Comparison of ENCODE assay signal across 20 mouse cellular contexts in genomic region chr6:30477784-30478183, GRCm38 (mm10). TPM values are rescaled to one million over a fixed set of nuclear protein-coding genes. Genes with fewer than 3 reads are reported as not detected.
DNase-seq lines count a peak whose midpoint lies in the region; ATAC-seq and TF ChIP-seq lines count a peak whose summit lies in the region.
"Had no signal": no experiment of that assay in that cellular context is flagged by ENCODE, and none has a peak within 500 bp of the region (broad histone marks: within the 10 kb centered on the region; RNA-seq: fewer than 3 reads in every experiment).

No protein-coding gene starts in this region.

- no peak for TF ChIP-seq EP300 in stomach, postnatal 0 days (optimal IDR thresholded peaks at IDR 0.05)

- DNase-seq in liver, embryonic 11.5 days (ENCODE audit: low spot score): no peak
- no peak for DNase-seq in stomach, postnatal 0 days (ENCODE audit: low spot score)
- DNase-seq: adrenal gland, adult 8-10 months; gastrocnemius, adult 2 months; kidney, postnatal 4 days; thymus, adult 18-20 months; thymus, postnatal 4 days had no signal

- no peak overlapping the region for H3K4me2 ChIP-seq in liver, embryonic 12.5 days
- H3K4me2 ChIP-seq in liver, embryonic 11.5 days: no peak overlapping the region
- H3K4me2 ChIP-seq in intestine, embryonic 15.5 days (replicated peaks): no peak overlapping the region
- no peak overlapping the region for H3K4me2 ChIP-seq in limb, embryonic 13.5 days (replicated peaks)
- no peak overlapping the region for H3K4me2 ChIP-seq in stomach, postnatal 0 days (replicated peaks; ENCODE audit: low read depth)
- H3K4me2 ChIP-seq in forebrain, embryonic 16.5 days (ENCODE audit: low read length): no peak overlapping the region
- H3K4me2 ChIP-seq: heart, embryonic 13.5 days; hindbrain, embryonic 13.5 days; kidney, embryonic 15.5 days; midbrain, embryonic 12.5 days had no signal

- no peaks in the 10 kb centered on the region for H3K4me1 ChIP-seq in liver, embryonic 12.5 days
- H3K4me1 ChIP-seq in liver, embryonic 11.5 days (replicated peaks; ENCODE audit: control insufficient read depth, insufficient read depth, low read length): peaks cover 5% of the 10 kb centered on the region; the same call in 1 of the 2 replicates
- H3K4me1 ChIP-seq in intestine, embryonic 15.5 days (replicated peaks): peaks cover 16% of the 10 kb centered on the region; the same call in 1 of the 2 replicates
- peaks cover 12% of the 10 kb centered on the region for H3K4me1 ChIP-seq in limb, embryonic 13.5 days
- no peaks in the 10 kb centered on the region for H3K4me1 ChIP-seq in stomach, postnatal 0 days (replicated peaks; ENCODE audit: control insufficient read depth, insufficient read depth)
- peaks cover 2% of the 10 kb centered on the region; the same call in 1 of the 2 replicates for H3K4me1 ChIP-seq in forebrain, embryonic 16.5 days (replicated peaks; ENCODE audit: control insufficient read depth, insufficient read depth, low read length)

- no peak for ATAC-seq in liver, embryonic 12.5 days
- no peak for ATAC-seq in liver, embryonic 11.5 days (replicated peaks; ENCODE audit: low FRiP score)
- ATAC-seq in intestine, embryonic 15.5 days: peak; percentile 28; the same call in 1 of the 2 replicates
- no peak for ATAC-seq in limb, embryonic 13.5 days (ENCODE audit: low FRiP score, low read depth)
- ATAC-seq in stomach, postnatal 0 days (ENCODE audit: low FRiP score, low TSS enrichment): no peak
- ATAC-seq in forebrain, embryonic 16.5 days: no peak
- ATAC-seq in activated CD4-positive, CD25-positive, alpha-beta regulatory T cell, adult 4 months: no peak
- ATAC-seq: inflammation-experienced regulatory T-cells, adult 6 months had no signal

- no peaks in the 10 kb centered on the region for H3K9me3 ChIP-seq in liver, embryonic 12.5 days (replicated peaks)
- H3K9me3 ChIP-seq in liver, embryonic 11.5 days (ENCODE audit: control insufficient read depth, low read length): no peaks in the 10 kb centered on the region
- no peaks in the 10 kb centered on the region for H3K9me3 ChIP-seq in intestine, embryonic 15.5 days
- no peaks in the 10 kb centered on the region for H3K9me3 ChIP-seq in limb, embryonic 13.5 days
- no peaks in the 10 kb centered on the region for H3K9me3 ChIP-seq in stomach, postnatal 0 days (ENCODE audit: control insufficient read depth, low read length)
- H3K9me3 ChIP-seq in forebrain, embryonic 16.5 days (ENCODE audit: control insufficient read depth, low read length): no peaks in the 10 kb centered on the region
- H3K9me3 ChIP-seq: heart, embryonic 13.5 days; hindbrain, embryonic 13.5 days; kidney, embryonic 15.5 days; midbrain, embryonic 12.5 days had no signal

- no peak for TF ChIP-seq CTCF in stomach, postnatal 0 days (IDR thresholded peaks at IDR 0.05; ENCODE audit: low read depth)

- WGBS in liver, embryonic 12.5 days (ENCODE audit: insufficient replicate concordance): 74% methylated on average over 6 of the region's 6 CpGs
- WGBS in liver, embryonic 11.5 days: 73% methylated on average over 6 of the region's 6 CpGs
- 72% methylated on average over 6 of the region's 6 CpGs for WGBS in intestine, embryonic 15.5 days
- 89% methylated on average over 6 of the region's 6 CpGs for WGBS in limb, embryonic 13.5 days
- WGBS in stomach, postnatal 0 days: 63% methylated on average over 6 of the region's 6 CpGs
- 94% methylated on average over 6 of the region's 6 CpGs for WGBS in forebrain, embryonic 16.5 days

- peak overlapping the region; percentile 41; the same call in 1 of the 2 replicates for H3K27ac ChIP-seq in liver, embryonic 12.5 days
- no peak overlapping the region for H3K27ac ChIP-seq in liver, embryonic 11.5 days (ENCODE audit: low read depth, low read length)
- no peak overlapping the region for H3K27ac ChIP-seq in intestine, embryonic 15.5 days
- peak overlapping the region; percentile 65; the same call in 1 of the 2 replicates for H3K27ac ChIP-seq in limb, embryonic 13.5 days
- peak overlapping the region; percentile 40; the same call in 1 of the 2 replicates for H3K27ac ChIP-seq in stomach, postnatal 0 days (replicated peaks)
- H3K27ac ChIP-seq in forebrain, embryonic 16.5 days (ENCODE audit: low read length): no peak overlapping the region
- H3K27ac ChIP-seq: gastrocnemius, adult 2 months; hindbrain, embryonic 13.5 days; liver, embryonic 14.5 days; macrophage; midbrain, embryonic 12.5 days had no signal

- no peak overlapping the region for H3K4me3 ChIP-seq in liver, embryonic 12.5 days
- no peak overlapping the region for H3K4me3 ChIP-seq in liver, embryonic 11.5 days (ENCODE audit: low read depth, low read length)
- no peak overlapping the region for H3K4me3 ChIP-seq in intestine, embryonic 15.5 days (replicated peaks)
- H3K4me3 ChIP-seq in limb, embryonic 13.5 days: no peak overlapping the region
- no peak overlapping the region for H3K4me3 ChIP-seq in stomach, postnatal 0 days (ENCODE audit: low read depth, low read length)
- H3K4me3 ChIP-seq in forebrain, embryonic 16.5 days (replicated peaks; ENCODE audit: low read length): no peak overlapping the region
- H3K4me3 ChIP-seq: gastrocnemius, adult 2 months; heart, embryonic 13.5 days; hindbrain, embryonic 13.5 days; kidney, embryonic 15.5 days; midbrain, embryonic 12.5 days had no signal

- peaks cover 56% of the 10 kb centered on the region for H3K36me3 ChIP-seq in liver, embryonic 12.5 days
- H3K36me3 ChIP-seq in liver, embryonic 11.5 days (ENCODE audit: control insufficient read depth, insufficient read depth, low read length): peaks cover 14% of the 10 kb centered on the region; the same call in 1 of the 2 replicates
- H3K36me3 ChIP-seq in intestine, embryonic 15.5 days: peaks cover 9% of the 10 kb centered on the region
- H3K36me3 ChIP-seq in limb, embryonic 13.5 days: peaks cover 44% of the 10 kb centered on the region
- no peaks in the 10 kb centered on the region for H3K36me3 ChIP-seq in stomach, postnatal 0 days (ENCODE audit: control insufficient read depth, insufficient read depth, low read length)
- no peaks in the 10 kb centered on the region; the same call in 1 of the 2 replicates for H3K36me3 ChIP-seq in forebrain, embryonic 16.5 days (ENCODE audit: control insufficient read depth, insufficient read depth)

- H3K9ac ChIP-seq in liver, embryonic 12.5 days: no peak overlapping the region
- no peak overlapping the region for H3K9ac ChIP-seq in liver, embryonic 11.5 days (ENCODE audit: low read depth, low read length)
- no peak overlapping the region for H3K9ac ChIP-seq in intestine, embryonic 15.5 days
- no peak overlapping the region for H3K9ac ChIP-seq in limb, embryonic 13.5 days
- H3K9ac ChIP-seq in stomach, postnatal 0 days (ENCODE audit: low read length): no peak overlapping the region
- no peak overlapping the region for H3K9ac ChIP-seq in forebrain, embryonic 16.5 days (replicated peaks; ENCODE audit: low read depth, low read length)
- H3K9ac ChIP-seq: heart, embryonic 13.5 days; hindbrain, embryonic 13.5 days; kidney, embryonic 15.5 days; liver, embryonic 14.5 days; midbrain, embryonic 12.5 days had no signal

- no peaks in the 10 kb centered on the region for H3K27me3 ChIP-seq in liver, embryonic 12.5 days (replicated peaks)
- H3K27me3 ChIP-seq in liver, embryonic 11.5 days (replicated peaks; ENCODE audit: control insufficient read depth, insufficient read depth, low read length): no peaks in the 10 kb centered on the region
- no peaks in the 10 kb centered on the region for H3K27me3 ChIP-seq in intestine, embryonic 15.5 days (replicated peaks)
- no peaks in the 10 kb centered on the region for H3K27me3 ChIP-seq in limb, embryonic 13.5 days
- H3K27me3 ChIP-seq in stomach, postnatal 0 days (ENCODE audit: control insufficient read depth, insufficient read depth, low read length): no peaks in the 10 kb centered on the region
- H3K27me3 ChIP-seq in forebrain, embryonic 16.5 days (replicated peaks; ENCODE audit: control insufficient read depth, insufficient read depth, low read length): no peaks in the 10 kb centered on the region
- H3K27me3 ChIP-seq: heart, embryonic 13.5 days; hindbrain, embryonic 13.5 days; kidney, embryonic 15.5 days; midbrain, embryonic 12.5 days had no signal

RNA-seq across cellular contexts. Expression of gene Tmem209, which starts 31.8 kb away (rescaled TPM):
- polyA plus RNA-seq in liver, embryonic 12.5 days (2016; fragmentation: Nextera tagmentation; extraction: Ambion mirVana): 29.2 and 30.9 TPM in 2 replicates
- 44.2 and 49.2 TPM in 2 replicates for polyA plus RNA-seq in liver, embryonic 11.5 days (2014; fragmentation: Nextera tagmentation; extraction: Ambion mirVana)
- 31.5 and 33.6 TPM in 2 replicates for polyA plus RNA-seq in intestine, embryonic 15.5 days (2015; fragmentation: Nextera tagmentation; extraction: Ambion mirVana)
- polyA plus RNA-seq in limb, embryonic 13.5 days (2015; fragmentation: Nextera tagmentation; extraction: Ambion mirVana): 34.7 and 34.9 TPM in 2 replicates
- polyA plus RNA-seq in stomach, postnatal 0 days (2015; fragmentation: Nextera tagmentation; extraction: Ambion mirVana): 13.0 and 13.7 TPM in 2 replicates
- polyA plus RNA-seq in forebrain, embryonic 16.5 days (2015; fragmentation: Nextera tagmentation; extraction: Ambion mirVana): 34.4 and 34.8 TPM in 2 replicates
- 10 to 100 TPM; 48.4 to 59.2 TPM for polyA plus RNA-seq in activated CD4-positive, CD25-positive, alpha-beta regulatory T cell, adult 4 months (2017; shearing (Covaris generic))

RNA-seq across cellular contexts. Expression of gene Ssmem1, which starts 31.9 kb away (rescaled TPM):
- polyA plus RNA-seq in liver, embryonic 12.5 days (2016; fragmentation: Nextera tagmentation; extraction: Ambion mirVana): 0.14 and 0.23 TPM in 2 replicates
- polyA plus RNA-seq in liver, embryonic 11.5 days (2014; fragmentation: Nextera tagmentation; extraction: Ambion mirVana): 0.18 TPM in 1 of 2 replicates, not detected in the other
- not detected in 2 replicates for polyA plus RNA-seq in intestine, embryonic 15.5 days (2015; fragmentation: Nextera tagmentation; extraction: Ambion mirVana)
- 0.22 and 0.34 TPM in 2 replicates for polyA plus RNA-seq in limb, embryonic 13.5 days (2015; fragmentation: Nextera tagmentation; extraction: Ambion mirVana)
- polyA plus RNA-seq in stomach, postnatal 0 days (2015; fragmentation: Nextera tagmentation; extraction: Ambion mirVana): not detected in 2 replicates
- polyA plus RNA-seq in forebrain, embryonic 16.5 days (2015; fragmentation: Nextera tagmentation; extraction: Ambion mirVana): not detected in 2 replicates
- not detected for polyA plus RNA-seq in activated CD4-positive, CD25-positive, alpha-beta regulatory T cell, adult 4 months (2017; shearing (Covaris generic))
- polyA plus RNA-seq: forebrain, embryonic 11.5 days; heart, embryonic 13.5 days; inflammation-experienced regulatory T-cells, adult 6 months; kidney, embryonic 15.5 days; macrophage had no signal

Comparison
In these comparisons a context has a peak if more than half of its experiments do, and no peak if none do; other contexts are left out.
1. H3K27ac ChIP-seq: peak in liver, embryonic 12.5 days (single experiment), limb, embryonic 13.5 days (single experiment) and stomach, postnatal 0 days (single experiment); none in liver, embryonic 11.5 days (single experiment), intestine, embryonic 15.5 days (single experiment) and forebrain, embryonic 16.5 days (single experiment).